Mouse (Mus musculus) ES-E14 (cell line): ENCODE results near the gene Ctu1. TPM values are rescaled to one million over a fixed set of nuclear protein-coding genes. Genes with fewer than 3 reads are reported as not detected.

ENCODE experiments used
- DNase-seq: peaks from one replicate; pipeline ENCODE4 v3.0.0-alpha.2; 2013; ENCODE audit warnings: low read depth, low spot score
- H3K27ac ChIP-seq: 2 replicates; pipeline ENCODE4 v1.5.1; 2012; ENCODE audit warnings: low read depth, mild to moderate bottlenecking, low read length, moderate library complexity, mixed read lengths; ENCODE audit not compliant: poor library complexity, insufficient read depth, severe bottlenecking
- H3K36me3 ChIP-seq: 2 replicates; pipeline ENCODE4 v1.6.1; 2012; ENCODE audit warnings: mild to moderate bottlenecking, low read length, moderate library complexity, mixed read lengths; ENCODE audit not compliant: control insufficient read depth, poor library complexity, insufficient read depth, severe bottlenecking
- H3K4me1 ChIP-seq, 2 experiments: fragments of 150-350 bp in 1 of 2; sonication (generic) in 1 of 2; 2 replicates each; pipeline ENCODE4 v1.6.1; 2012; ENCODE audit warnings: low read length in 2 of 2, mild to moderate bottlenecking in 1 of 2, mixed read lengths in 1 of 2; ENCODE audit not compliant: control insufficient read depth in 2 of 2, insufficient read depth in 2 of 2, poor library complexity in 1 of 2
- H3K4me3 ChIP-seq, 2 experiments: fragments of 150-350 bp in 1 of 2; sonication (generic) in 1 of 2; 2 replicates each; pipeline ENCODE4 v1.5.1; 2012; ENCODE audit warnings: low read length in 2 of 2, low read depth in 1 of 2, mild to moderate bottlenecking in 1 of 2, mixed read lengths in 1 of 2; ENCODE audit not compliant: insufficient read depth in 1 of 2, poor library complexity in 1 of 2, severe bottlenecking in 1 of 2
- H3K9ac ChIP-seq: 2 replicates; pipeline ENCODE4 v1.6.1; 2012; ENCODE audit warnings: low read depth, mild to moderate bottlenecking, low read length, mixed read lengths; ENCODE audit not compliant: poor library complexity, insufficient read depth, severe bottlenecking
- H3K9me3 ChIP-seq: fragments of 150-350 bp; sonication (generic); 2 replicates; pipeline ENCODE4 v1.6.1; 2012; ENCODE audit warnings: low read depth, mild to moderate bottlenecking, low read length; ENCODE audit not compliant: control insufficient read depth, insufficient read depth
- CHD2 ChIP-seq: IDR thresholded peaks from 2 replicates; pipeline ENCODE4 v1.6.1; 2014; ENCODE audit warnings: mild to moderate bottlenecking, low read depth, low read length, inconsistent platforms
- HCFC1 ChIP-seq: IDR thresholded peaks from 2 replicates; pipeline ENCODE4 v1.6.1; 2012; ENCODE audit warnings: low read length, inconsistent platforms, borderline replicate concordance; ENCODE audit not compliant: insufficient read depth
- MAFK ChIP-seq: IDR thresholded peaks from 2 replicates; pipeline ENCODE4 v1.6.1; 2014; ENCODE audit warnings: mild to moderate bottlenecking, low read depth, low read length, inconsistent platforms; ENCODE audit not compliant: insufficient read depth
- ZC3H11A ChIP-seq: IDR thresholded peaks from 2 replicates; pipeline ENCODE4 v1.6.1; 2012; ENCODE audit warnings: low read depth, mild to moderate bottlenecking, inconsistent platforms, low read length, borderline replicate concordance
- ZNF384 ChIP-seq: IDR thresholded peaks from 2 replicates; pipeline ENCODE4 v1.6.1; 2012; ENCODE audit warnings: low read depth, low read length, inconsistent platforms
- in situ Hi-C, 2 experiments: fragments of 600-800 bp; cut with MboI; formaldehyde crosslinking; loops; one replicate each; pipeline ENCODE4 v1.15.1; 2025; ENCODE audit warnings: low sequenced_read_pairs in 2 of 2, inconsistent platforms in 1 of 2; ENCODE audit not compliant: unreplicated experiment in 2 of 2
- total RNA-seq: library from RNA; depleted of rRNA; stranded (reverse); fragments of 300-350 nt; gene quantifications from 2 replicates; pipeline ENCODE4 v1.2.3, GENCODE M21; 2012

The Ctu1 gene
- total RNA-seq, 1 experiment = 10.0 TPM

DNA sequence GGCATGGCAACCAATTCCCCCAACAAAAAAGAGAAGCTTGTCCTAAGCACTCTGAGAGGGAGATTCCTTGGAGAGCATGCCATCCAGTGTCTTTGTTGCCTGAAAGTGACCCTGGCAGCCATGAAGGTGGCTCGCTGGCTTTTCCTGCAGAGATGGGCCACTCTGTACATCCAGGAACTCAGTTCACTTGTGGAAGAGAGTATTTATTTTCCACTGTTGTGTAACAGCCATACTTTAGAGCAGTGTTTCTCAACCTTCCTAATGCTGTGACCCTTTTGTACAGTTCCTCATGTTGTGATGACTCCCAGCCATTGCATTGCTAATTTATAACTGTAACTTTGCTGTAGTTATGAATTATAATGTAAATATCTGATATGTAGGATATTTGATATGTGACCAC, 34.7 kb upstream of the Ctu1 start:
- Histone ChIP-seq H3K4me1 (peaks cover 0 to 6% of the 10 kb centered on the region in 2 experiments; a peak in 1 of 4 replicates), H3K4me3 (no peak overlapping the region), H3K36me3 (no peaks in the 10 kb centered on the region), H3K27ac (no peak overlapping the region), H3K9me3 (no peaks in the 10 kb centered on the region), H3K9ac (no peak overlapping the region)
- in situ Hi-C loops = no loop called here
- TF ChIP-seq MAFK (no peak), HCFC1 (no peak), CHD2 (no peak), ZC3H11A (no peak), ZNF384 (no peak)
- no peak for DNase-seq

DNA sequence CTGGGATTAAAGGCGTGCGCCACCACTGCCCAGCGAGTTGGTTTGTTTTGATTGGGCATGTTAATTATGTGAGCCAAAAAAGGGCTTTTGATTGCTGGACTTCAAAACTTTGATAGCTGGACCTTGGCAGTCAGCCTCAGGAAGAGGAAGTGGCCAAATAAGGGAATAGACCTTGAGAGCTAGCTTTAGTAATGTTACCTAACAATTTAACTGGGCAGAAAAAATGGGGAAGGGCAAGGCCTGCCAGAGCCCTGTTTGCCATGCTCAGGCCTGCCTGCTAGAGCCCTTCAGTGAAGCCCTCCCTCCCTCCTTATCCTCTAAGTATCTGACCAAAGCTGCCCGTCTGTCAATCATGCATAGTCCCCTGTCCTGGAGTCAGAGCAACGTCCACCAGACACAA, 29.2 kb upstream of the Ctu1 start:
- no peaks in the 10 kb centered on the region for H3K9me3 ChIP-seq
- H3K4me3 ChIP-seq = no peak overlapping the region
- TF ChIP-seq CHD2 (no peak), HCFC1 (no peak), MAFK (no peak), ZC3H11A (no peak), ZNF384 (no peak)
- no peak for DNase-seq
- H3K4me1 ChIP-seq = no peaks in the 10 kb centered on the region; a peak in 1 of 4 replicates
- H3K27ac ChIP-seq = no peak overlapping the region
- in situ Hi-C loops = no loop called here
- H3K9ac ChIP-seq = no peak overlapping the region
- H3K36me3 ChIP-seq = no peaks in the 10 kb centered on the region

DNA sequence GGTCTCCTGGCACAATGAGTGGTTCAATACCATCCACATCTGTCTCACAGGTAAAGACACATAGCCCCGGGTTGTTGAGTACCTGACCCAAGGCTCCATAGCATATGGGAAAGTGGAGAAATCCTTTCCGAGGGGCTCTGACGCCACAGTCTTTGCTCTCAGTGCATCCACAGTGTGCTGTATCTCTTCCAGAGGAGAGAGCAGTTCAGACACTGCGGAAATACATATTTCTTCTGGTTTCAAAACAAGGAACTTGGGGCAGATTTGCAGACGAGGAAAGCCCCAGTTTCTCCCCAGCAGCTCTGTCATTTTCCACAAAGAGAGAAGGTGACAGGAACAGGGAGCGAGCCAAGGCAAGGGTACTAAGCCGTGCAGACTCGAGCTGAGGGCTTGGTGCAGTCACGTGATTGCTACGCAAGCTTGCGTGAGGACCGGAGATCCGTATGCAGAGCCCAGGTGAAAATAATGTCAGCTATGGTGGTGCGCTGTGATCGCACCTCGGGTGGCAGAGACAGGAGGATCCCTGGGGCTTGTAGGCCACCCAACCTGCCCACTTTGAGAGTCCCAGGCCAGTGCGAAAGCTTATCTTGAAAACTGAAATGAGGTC, 28.7 kb upstream of the Ctu1 start:
- no peak overlapping the region for H3K27ac ChIP-seq
- DNase-seq = no peak
- in situ Hi-C loops = no loop called here

DNA sequence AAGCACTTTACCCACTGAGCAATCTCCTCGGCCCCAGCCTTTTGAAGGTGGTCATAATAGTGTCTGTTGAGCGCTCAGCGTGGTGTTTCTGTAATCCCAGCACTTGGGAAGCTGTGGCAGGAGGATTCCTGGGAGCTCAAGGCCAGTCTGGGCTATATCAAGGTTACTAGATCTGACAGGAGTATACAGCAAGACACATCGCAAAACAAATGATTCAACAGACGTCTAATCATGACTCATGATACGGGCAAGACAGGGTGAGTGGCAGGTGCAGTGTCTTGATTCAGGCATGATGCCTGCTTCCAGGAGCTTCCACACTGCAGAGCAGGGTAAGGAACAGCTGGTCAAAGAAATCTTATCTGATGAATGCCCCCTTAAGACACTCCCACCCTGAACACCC, 19.1 kb upstream of the Ctu1 start:
- in situ Hi-C loops = no loop called here
- no peak for TF ChIP-seq MAFK
- TF ChIP-seq ZC3H11A = no peak
- no peak for TF ChIP-seq ZNF384
- no peak for TF ChIP-seq CHD2
- no peak for TF ChIP-seq HCFC1
- Histone ChIP-seq H3K36me3 (no peaks in the 10 kb centered on the region), H3K4me3 (no peak overlapping the region), H3K9me3 (no peaks in the 10 kb centered on the region), H3K27ac (no peak overlapping the region), H3K9ac (no peak overlapping the region), H3K4me1 (no peaks in the 10 kb centered on the region)
- no peak for DNase-seq

More for the DNA sequence above, 28.7 kb upstream of the Ctu1 start:
- Histone ChIP-seq H3K36me3 (no peaks in the 10 kb centered on the region), H3K9me3 (no peaks in the 10 kb centered on the region), H3K4me3 (no peak overlapping the region), H3K4me1 (no peaks in the 10 kb centered on the region; a peak in 1 of 4 replicates), H3K9ac (no peak overlapping the region; the same call in 1 of the 2 replicates)
- TF ChIP-seq MAFK (no peak), HCFC1 (no peak), CHD2 (no peak), ZC3H11A (no peak), ZNF384 (no peak)

DNA sequence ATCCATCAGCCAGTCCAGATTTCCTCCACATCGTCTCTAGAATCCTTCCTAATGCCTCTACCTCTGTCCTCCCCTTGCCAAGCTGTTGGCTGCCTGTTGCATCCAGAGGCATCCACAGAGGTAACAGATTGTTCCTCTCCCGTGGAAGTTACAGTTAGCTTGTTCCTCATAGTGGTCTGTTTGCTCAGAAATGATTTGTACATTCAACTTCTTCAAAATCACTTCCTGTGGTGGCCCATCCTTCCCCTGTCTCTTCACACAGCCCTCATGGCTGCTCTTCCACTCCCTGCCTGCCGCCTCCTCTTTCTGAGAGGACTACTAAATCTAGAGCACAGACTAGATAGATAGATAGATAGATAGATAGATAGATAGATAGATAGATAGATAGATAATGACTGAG, 17.3 kb upstream of the Ctu1 start:
- DNase-seq = no peak
- in situ Hi-C loops = no loop called here
- Histone ChIP-seq H3K9me3 (no peaks in the 10 kb centered on the region), H3K27ac (no peak overlapping the region), H3K4me1 (no peaks in the 10 kb centered on the region), H3K4me3 (no peak overlapping the region), H3K36me3 (no peaks in the 10 kb centered on the region), H3K9ac (no peak overlapping the region)
- TF ChIP-seq HCFC1 (no peak), ZC3H11A (no peak), ZNF384 (no peak), MAFK (no peak), CHD2 (no peak)
